ENCODE assay signal across 1 mouse cellular context in genomic region chr3:96065754-96066375, GRCm38 (mm10).
TF ChIP-seq lines count a peak whose summit lies in the region.

No protein-coding gene starts in this region.

TF ChIP-seq in MEL, 35 proteins besides CTCF, POLR2A, EP300 and RAD21 (continued from another document):
- TF ChIP-seq POLR2AphosphoS5 (IDR thresholded peaks at IDR 0.05; ENCODE audit: borderline replicate concordance, low read depth, low read length) (no peak), ZC3H11A (IDR thresholded peaks at IDR 0.05; ENCODE audit: low read depth, low read length) (peak; percentile 89), HCFC1 (IDR thresholded peaks at IDR 0.05; ENCODE audit: low read depth, low read length) (peak; percentile 66), POLR2AphosphoS2 (IDR thresholded peaks at IDR 0.05; ENCODE audit: low read length) (no peak), KAT2A (conservative IDR thresholded peaks at IDR 0.05; ENCODE audit: low read depth, low read length) (no peak), SMC3 (IDR thresholded peaks at IDR 0.05; ENCODE audit: low read depth, low read length) (peak; percentile 86), MAZ (IDR thresholded peaks at IDR 0.05; ENCODE audit: low read depth, low read length) (peak; percentile 78), ELF1 (IDR thresholded peaks at IDR 0.05; ENCODE audit: low read depth, low read length) (peak; percentile 14; the same call in 1 of the 2 replicates), CHD1 (IDR thresholded peaks at IDR 0.05; ENCODE audit: low read depth, low read length) (peak; percentile 29; the same call in 1 of the 2 replicates), MEF2A (IDR thresholded peaks at IDR 0.05; ENCODE audit: extremely low read depth, insufficient replicate concordance, low read depth, low read length, poor library complexity, severe bottlenecking) (no peak), BHLHE40 (IDR thresholded peaks at IDR 0.05; ENCODE audit: borderline replicate concordance, low read depth, low read length) (peak; percentile 47; the same call in 1 of the 2 replicates), MXI1 (IDR thresholded peaks at IDR 0.05; ENCODE audit: low read depth, low read length) (peak; percentile 77), NELFE (IDR thresholded peaks at IDR 0.05; ENCODE audit: low read depth, low read length) (peak; percentile 48), ZNF384 (IDR thresholded peaks at IDR 0.05; ENCODE audit: low read depth, low read length) (peak; percentile 97), USF1 (IDR thresholded peaks at IDR 0.05; ENCODE audit: low read depth, low read length) (peak; percentile 21; the same call in 1 of the 2 replicates), CHD2 (IDR thresholded peaks at IDR 0.05; ENCODE audit: low read length) (peak; percentile 64; the same call in 1 of the 2 replicates), E2F4 (IDR thresholded peaks at IDR 0.05; ENCODE audit: borderline replicate concordance, low read depth, low read length) (0 out of 2 replicates have a peak, but pooled peaks have one; percentile 53)
TF ChIP-seq in MEL: peak in this region for 24.
